ENCODE assay signal across 15 mouse cellular contexts in genomic region chr9:43524947-43525565, GRCm38 (mm10).
DNase-seq lines count a peak whose midpoint lies in the region; ATAC-seq lines count a peak whose summit lies in the region.
"Had no signal": no experiment of that assay in that cellular context is flagged by ENCODE, and none has a peak within 500 bp of the region (broad histone marks: within the 10 kb centered on the region; RNA-seq: fewer than 3 reads in every experiment).

No protein-coding gene starts in this region.

- no peaks in the 10 kb centered on the region for H3K27me3 ChIP-seq in forebrain, embryonic 14.5 days (replicated peaks; ENCODE audit: control insufficient read depth, insufficient read depth, low read length)
- no peaks in the 10 kb centered on the region for H3K27me3 ChIP-seq in forebrain, embryonic 15.5 days
- H3K27me3 ChIP-seq in hindbrain, embryonic 12.5 days: no peaks in the 10 kb centered on the region; the same call in 1 of the 2 replicates
- no peaks in the 10 kb centered on the region for H3K27me3 ChIP-seq in midbrain, embryonic 14.5 days (ENCODE audit: control insufficient read depth, insufficient read depth, low read length)
- H3K27me3 ChIP-seq: embryonic facial prominence, embryonic 15.5 days; intestine, embryonic 15.5 days had no signal

- no peak overlapping the region for H3K4me3 ChIP-seq in forebrain, embryonic 14.5 days (ENCODE audit: low read depth, low read length)
- H3K4me3 ChIP-seq in forebrain, embryonic 15.5 days: no peak overlapping the region
- no peak overlapping the region for H3K4me3 ChIP-seq in hindbrain, embryonic 12.5 days
- H3K4me3 ChIP-seq in midbrain, embryonic 14.5 days (replicated peaks; ENCODE audit: low read depth, low read length): no peak overlapping the region
- H3K4me3 ChIP-seq: embryonic facial prominence, embryonic 15.5 days; heart, embryonic 15.5 days; intestine, embryonic 15.5 days; left cerebral cortex, adult 2 months had no signal

- H3K4me2 ChIP-seq in forebrain, embryonic 14.5 days (ENCODE audit: low read length): no peak overlapping the region
- no peak overlapping the region for H3K4me2 ChIP-seq in forebrain, embryonic 15.5 days (replicated peaks)
- no peak overlapping the region for H3K4me2 ChIP-seq in hindbrain, embryonic 12.5 days (replicated peaks)
- H3K4me2 ChIP-seq in midbrain, embryonic 14.5 days (ENCODE audit: low read length): no peak overlapping the region
- H3K4me2 ChIP-seq: embryonic facial prominence, embryonic 15.5 days; heart, embryonic 15.5 days; intestine, embryonic 15.5 days had no signal

- peak; percentile 76 for ATAC-seq in forebrain, embryonic 14.5 days
- ATAC-seq in forebrain, embryonic 15.5 days (replicated peaks): no peak; the same call in 1 of the 2 replicates
- peak; percentile 85 for ATAC-seq in hindbrain, embryonic 12.5 days (ENCODE audit: low FRiP score)
- peak; percentile 46; the same call in 1 of the 2 replicates for ATAC-seq in midbrain, embryonic 14.5 days (ENCODE audit: low FRiP score, low TSS enrichment)
- no peak for ATAC-seq in cerebellum, adult (ENCODE audit: insufficient number of reproducible peaks, low FRiP score, low TSS enrichment)
- ATAC-seq: intestine, embryonic 15.5 days had no signal

- no peaks in the 10 kb centered on the region for H3K36me3 ChIP-seq in forebrain, embryonic 14.5 days (ENCODE audit: control insufficient read depth, insufficient read depth, low read length)
- H3K36me3 ChIP-seq in forebrain, embryonic 15.5 days: no peaks in the 10 kb centered on the region
- no peaks in the 10 kb centered on the region for H3K36me3 ChIP-seq in hindbrain, embryonic 12.5 days
- H3K36me3 ChIP-seq in midbrain, embryonic 14.5 days (ENCODE audit: control insufficient read depth, insufficient read depth, low read length): no peaks in the 10 kb centered on the region
- H3K36me3 ChIP-seq: embryonic facial prominence, embryonic 15.5 days; heart, embryonic 15.5 days; intestine, embryonic 15.5 days had no signal

- H3K9ac ChIP-seq in forebrain, embryonic 14.5 days (ENCODE audit: low read length): no peak overlapping the region
- no peak overlapping the region for H3K9ac ChIP-seq in forebrain, embryonic 15.5 days (replicated peaks)
- H3K9ac ChIP-seq in hindbrain, embryonic 12.5 days: no peak overlapping the region
- H3K9ac ChIP-seq in midbrain, embryonic 14.5 days (replicated peaks; ENCODE audit: low read length): no peak overlapping the region
- H3K9ac ChIP-seq: embryonic facial prominence, embryonic 15.5 days; heart, embryonic 15.5 days; intestine, embryonic 15.5 days had no signal

- H3K4me1 ChIP-seq in forebrain, embryonic 14.5 days (ENCODE audit: control insufficient read depth, insufficient read depth, low read length): peaks cover 11% of the 10 kb centered on the region
- peaks cover 10% of the 10 kb centered on the region for H3K4me1 ChIP-seq in forebrain, embryonic 15.5 days
- peaks cover 29% of the 10 kb centered on the region for H3K4me1 ChIP-seq in hindbrain, embryonic 12.5 days
- peaks cover 13% of the 10 kb centered on the region; the same call in 1 of the 2 replicates for H3K4me1 ChIP-seq in midbrain, embryonic 14.5 days (ENCODE audit: control insufficient read depth, insufficient read depth, low read length)
- H3K4me1 ChIP-seq: embryonic facial prominence, embryonic 15.5 days; heart, embryonic 15.5 days; intestine, embryonic 15.5 days had no signal

- no peaks in the 10 kb centered on the region for H3K9me3 ChIP-seq in forebrain, embryonic 14.5 days (replicated peaks; ENCODE audit: control insufficient read depth, low read length)
- no peaks in the 10 kb centered on the region for H3K9me3 ChIP-seq in forebrain, embryonic 15.5 days
- no peaks in the 10 kb centered on the region for H3K9me3 ChIP-seq in hindbrain, embryonic 12.5 days (replicated peaks)
- H3K9me3 ChIP-seq in midbrain, embryonic 14.5 days (ENCODE audit: control insufficient read depth, low read length): no peaks in the 10 kb centered on the region
- H3K9me3 ChIP-seq: embryonic facial prominence, embryonic 15.5 days; heart, embryonic 15.5 days; intestine, embryonic 15.5 days had no signal

- peak; percentile 72 for DNase-seq in forebrain, embryonic 14.5 days (ENCODE audit: low spot score)
- peak; percentile 2 for DNase-seq in Muller cell, postnatal 12 days (ENCODE audit: inconsistent ontology term)
- DNase-seq in midbrain, embryonic 14.5 days: peak; percentile 74
- DNase-seq in heart, adult 9 months (ENCODE audit: low spot score in 2 of 2): no peak
- DNase-seq in spleen, postnatal 36 days (ENCODE audit: low spot score in 2 of 2): no peak
- DNase-seq: adrenal gland, postnatal 10 days; B cell, adult 2 months; gastrocnemius, postnatal 36 days had no signal

- WGBS in forebrain, embryonic 14.5 days: 13% methylated on average over 4 of the region's 4 CpGs
- WGBS in forebrain, embryonic 15.5 days: 12% methylated on average over 4 of the region's 4 CpGs
- WGBS in hindbrain, embryonic 12.5 days: 42% methylated on average over 4 of the region's 4 CpGs
- 40% methylated on average over 4 of the region's 4 CpGs for WGBS in midbrain, embryonic 14.5 days

- H3K27ac ChIP-seq in forebrain, embryonic 14.5 days (ENCODE audit: low read depth, low read length): peak overlapping the region; percentile 27; the same call in 1 of the 2 replicates
- H3K27ac ChIP-seq in forebrain, embryonic 15.5 days (replicated peaks): no peak overlapping the region
- peak overlapping the region; percentile 49 for H3K27ac ChIP-seq in hindbrain, embryonic 12.5 days
- H3K27ac ChIP-seq in midbrain, embryonic 14.5 days (replicated peaks; ENCODE audit: low read depth, low read length): 0 out of 2 replicates have a peak overlapping the region, but pooled peaks have one; percentile 20
- H3K27ac ChIP-seq: embryonic facial prominence, embryonic 15.5 days; heart, embryonic 15.5 days; intestine, embryonic 15.5 days; left cerebral cortex, adult 2 months had no signal

Comparison
In these comparisons a context has a peak if more than half of its experiments do, and no peak if none do; other contexts are left out.
1. ATAC-seq: peak in forebrain, embryonic 14.5 days (single experiment), hindbrain, embryonic 12.5 days (single experiment) and midbrain, embryonic 14.5 days (single experiment); none in forebrain, embryonic 15.5 days (single experiment) and cerebellum, adult (single experiment).
2. DNase-seq: peak in forebrain, embryonic 14.5 days (single experiment), Muller cell, postnatal 12 days (single experiment) and midbrain, embryonic 14.5 days (single experiment); none in heart, adult 9 months (0 of 2) and spleen, postnatal 36 days (0 of 2).